Mouse (Mus musculus): ENCODE measurements around the gene Olfr1508.
"Not testable (repeated sequence)": the region's sequence is repeated elsewhere in the genome, so short reads cannot be mapped to it uniquely, and the experiment has no call there.

Olfr1508 gene

GRCm38 (mm10) chr14:52467395-52467794 lies at the start of gene Olfr1508:
Gene Olfr1508, minus strand, starts transcription at chr14:52467495.
- DNase-seq (ENCODE audit: low spot score in 2 of 2) = no peak

DNA sequence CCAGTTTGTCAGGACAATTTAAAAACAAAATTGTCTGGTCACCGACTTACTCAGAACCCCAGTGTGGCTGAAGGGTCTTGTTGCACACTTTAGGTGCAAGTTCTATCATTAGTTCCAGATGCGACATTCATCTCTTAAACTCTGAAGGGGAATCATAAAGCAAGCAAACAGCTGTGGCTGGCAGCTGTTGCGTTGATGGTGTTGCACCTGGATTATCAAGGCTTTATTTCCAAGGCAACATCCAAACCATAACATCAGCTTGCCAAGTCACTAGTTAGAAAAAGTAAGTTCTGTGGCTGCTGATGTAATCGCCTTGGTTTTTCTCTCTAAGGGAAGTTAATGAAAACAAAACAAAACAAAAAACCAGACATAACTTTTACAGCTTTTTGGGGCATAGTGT lies 28.2 kb upstream of the Olfr1508 start, which contains the start of gene Olfr1507:
Gene Olfr1507 (minus strand): TSS at position 234 of the 400 bp plus-strand sequence.
- DNase-seq (ENCODE audit: low spot score in 2 of 2) = no peak

GRCm38 (mm10) chr14:52465738-52466137 lies 1.6 kb downstream of the Olfr1508 start:
- DNase-seq (ENCODE audit: low spot score in 2 of 2) = no peak

GRCm38 (mm10) chr14:52461928-52462327 lies 5.4 kb downstream of the Olfr1508 start:
- DNase-seq (ENCODE audit: low spot score in 2 of 2) = no peak

DNA sequence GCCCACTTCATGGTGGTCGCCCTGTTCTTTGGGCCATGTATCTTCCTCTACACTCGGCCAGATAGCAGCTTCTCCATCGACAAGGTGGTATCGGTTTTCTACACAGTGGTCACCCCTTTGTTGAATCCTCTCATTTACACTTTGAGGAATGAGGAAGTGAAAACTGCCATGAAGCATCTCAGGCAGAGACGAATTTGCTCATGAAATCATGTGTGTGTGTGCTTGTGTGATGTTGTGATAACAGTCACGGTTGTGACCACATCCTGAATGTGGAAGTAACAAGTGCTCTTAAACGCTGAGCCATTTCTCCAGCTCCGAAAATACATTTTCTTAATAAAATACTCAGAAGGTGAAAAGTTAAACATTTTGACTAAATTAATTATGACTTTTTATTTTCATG lies 16.2 kb downstream of the Olfr1508 start:
- no peak for DNase-seq (ENCODE audit: low spot score in 2 of 2)

GRCm38 (mm10) chr14:52442690-52443089 lies 24.6 kb downstream of the Olfr1508 start, which contains the start of gene Olfr1509:
Gene Olfr1509, plus strand, starts transcription at chr14:52442990.
- DNase-seq (ENCODE audit: low spot score in 2 of 2) = no peak

GRCm38 (mm10) chr14:52427686-52428085 lies 39.6 kb downstream of the Olfr1508 start:
- no peak for DNase-seq (ENCODE audit: low spot score in 2 of 2)

DNA sequence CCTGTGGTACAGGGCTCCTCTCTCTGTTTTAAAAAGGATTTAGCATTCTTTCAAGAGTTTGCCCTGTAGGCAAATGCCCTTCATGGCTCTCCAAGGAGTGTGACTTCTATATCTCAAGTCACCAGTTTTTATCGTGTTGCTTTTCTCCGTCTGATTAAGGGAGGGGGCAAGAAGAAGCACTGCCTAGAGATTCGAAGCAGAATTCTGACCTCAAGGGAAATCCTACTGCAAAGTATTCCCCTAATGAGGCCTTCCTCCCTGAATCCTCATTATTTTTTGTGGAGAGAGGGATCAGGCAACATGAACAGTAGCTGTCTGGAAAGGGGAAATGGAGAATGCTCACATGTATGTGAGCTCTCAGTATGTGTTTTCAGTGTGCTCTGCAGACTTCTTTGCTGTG lies 53.0 kb downstream of the Olfr1508 start, which contains the start of gene Olfr1510:
Gene Olfr1510 (minus strand): TSS at position 101 of the 400 bp plus-strand sequence.
- DNase-seq (ENCODE audit: low spot score in 2 of 2) = no peak

DNA sequence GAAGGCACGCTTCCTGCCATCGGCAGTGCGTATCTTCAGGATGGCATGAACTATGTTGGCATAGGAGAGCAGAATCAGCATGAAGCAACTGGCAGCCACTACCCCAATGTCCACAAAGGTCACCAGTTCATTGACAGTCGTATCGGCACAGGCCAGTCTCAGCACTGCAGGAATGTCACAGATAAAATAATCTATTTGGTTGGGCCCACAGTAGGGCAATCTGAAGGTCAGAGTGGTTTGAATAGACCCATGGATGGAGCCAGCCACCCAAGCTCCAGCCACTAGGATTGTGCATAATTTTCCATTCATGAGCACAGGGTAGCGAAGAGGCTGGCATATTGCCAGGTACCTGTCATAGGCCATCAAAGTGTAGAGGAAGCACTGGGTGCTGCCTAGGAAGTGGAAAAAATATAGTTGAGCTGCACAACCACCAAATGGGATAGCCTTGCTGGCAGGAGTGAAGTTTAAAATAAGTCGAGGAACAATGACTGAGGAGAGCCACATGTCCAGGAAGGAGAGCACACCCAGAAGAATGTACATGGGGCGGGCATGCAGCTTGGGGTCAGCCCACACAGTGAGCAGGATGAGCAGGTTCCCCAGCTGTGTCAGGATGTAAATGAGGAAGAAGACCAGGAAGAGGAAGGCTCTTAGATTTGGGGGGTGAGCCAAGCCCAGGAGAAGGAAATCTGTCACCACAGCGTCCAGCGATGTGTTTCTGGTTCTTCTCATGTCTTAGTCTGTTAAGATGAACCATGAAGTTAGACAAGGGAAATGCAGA lies 57.0 kb downstream of the Olfr1508 start:
- not testable (repeated sequence) for DNase-seq (ENCODE audit: low spot score in 2 of 2)

All from right cerebral cortex, postnatal 10 days (tissue).